Mouse (Mus musculus): ENCODE results near the gene Tmbim4.

The Tmbim4 gene

DNA sequence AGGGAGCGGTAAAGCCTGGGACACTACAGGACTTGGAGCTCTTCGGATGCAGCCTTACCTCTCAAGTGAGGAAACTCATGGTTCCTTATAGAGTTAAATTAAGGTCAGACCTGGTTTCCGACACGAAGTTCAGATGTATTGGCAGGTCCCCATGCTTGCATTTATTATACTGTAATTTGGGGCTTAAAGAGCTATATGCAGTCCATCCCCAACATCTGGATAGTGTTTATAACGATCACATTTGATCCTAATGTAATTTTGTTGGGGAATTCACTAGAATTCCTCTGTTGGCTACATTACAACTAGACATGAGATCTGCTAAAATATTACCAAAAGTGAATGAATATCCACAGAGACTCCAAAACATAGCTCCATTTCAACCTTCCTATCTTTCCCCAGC, 44.3 kb downstream of the Tmbim4 start:
- DNase-seq (ENCODE audit: low read depth, low spot score), result no peak

DNA sequence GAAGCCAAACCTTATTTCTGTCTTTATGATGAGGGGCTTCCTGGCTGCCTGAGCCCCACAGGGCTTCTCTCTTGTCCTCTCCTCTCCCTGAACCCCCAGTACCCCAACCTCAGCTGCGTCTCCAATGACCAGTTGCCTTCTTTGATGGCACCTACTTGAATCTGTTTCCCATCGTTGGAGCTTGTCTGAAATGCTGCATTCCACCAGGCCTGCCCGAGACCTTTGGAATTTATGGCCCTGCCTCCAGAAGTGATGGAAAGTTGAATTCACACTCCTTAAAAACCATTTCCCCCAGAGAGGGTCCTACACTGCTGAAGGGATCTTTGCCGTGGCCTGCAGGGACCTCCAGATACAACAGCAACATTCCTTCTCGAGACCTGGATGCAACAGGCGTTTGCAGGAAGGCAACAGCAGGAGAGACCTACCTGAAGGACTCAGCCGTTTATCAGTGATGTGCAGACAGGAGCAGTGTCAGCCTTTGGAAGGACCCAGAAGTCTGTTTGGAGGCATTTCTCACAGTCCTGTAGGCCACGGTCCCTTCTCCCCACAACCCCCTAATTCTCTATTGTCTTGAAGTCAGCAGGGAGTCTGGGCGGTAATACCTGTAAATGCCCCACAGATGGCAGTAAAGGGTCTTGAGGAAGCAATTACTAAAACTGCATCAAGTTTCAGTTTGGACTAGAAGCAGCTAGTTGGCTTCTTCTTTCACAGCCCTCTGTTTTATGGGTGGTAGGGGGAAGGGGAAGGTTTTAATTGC, 45.8 kb downstream of the Tmbim4 start:
- peak; percentile 87 for DNase-seq (ENCODE audit: low read depth, low spot score)

DNA sequence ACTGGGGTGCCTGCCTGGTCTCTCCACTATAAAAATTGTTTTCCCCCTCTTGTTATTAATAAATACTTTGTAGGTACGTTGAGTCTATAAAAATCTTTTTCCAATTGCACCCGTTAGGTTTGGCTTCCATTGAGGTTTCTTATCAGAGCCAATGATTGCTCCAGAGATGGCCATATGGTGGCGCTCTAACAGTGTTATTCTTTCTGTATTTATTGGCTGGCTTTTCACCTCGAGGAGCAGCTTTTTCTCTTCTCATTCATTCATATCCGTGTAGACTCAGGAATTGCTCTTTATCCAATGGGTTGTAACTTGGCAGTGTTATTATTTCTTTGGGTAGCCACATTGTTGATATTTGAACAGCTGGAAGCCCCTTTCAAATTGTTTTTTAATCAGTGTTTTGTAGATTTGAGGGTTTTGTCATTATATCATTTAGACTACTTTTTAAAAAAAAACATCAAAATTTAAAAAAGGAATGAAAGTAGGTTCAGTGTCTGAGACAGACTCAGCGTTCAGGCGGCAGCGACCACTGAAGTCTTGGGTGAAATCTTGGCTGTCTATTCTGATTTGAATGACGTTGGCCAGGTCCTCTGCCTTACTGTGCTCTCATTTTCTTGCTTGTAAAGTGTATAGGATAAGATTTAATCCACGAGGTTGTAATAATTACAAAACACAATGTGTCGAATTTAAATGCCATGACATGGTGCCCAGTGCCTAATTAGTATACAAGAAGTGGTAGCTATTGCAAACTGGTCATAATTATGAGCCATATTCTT, 49.7 kb downstream of the Tmbim4 start:
- peak; percentile 22 for DNase-seq (ENCODE audit: low read depth, low spot score)

DNA sequence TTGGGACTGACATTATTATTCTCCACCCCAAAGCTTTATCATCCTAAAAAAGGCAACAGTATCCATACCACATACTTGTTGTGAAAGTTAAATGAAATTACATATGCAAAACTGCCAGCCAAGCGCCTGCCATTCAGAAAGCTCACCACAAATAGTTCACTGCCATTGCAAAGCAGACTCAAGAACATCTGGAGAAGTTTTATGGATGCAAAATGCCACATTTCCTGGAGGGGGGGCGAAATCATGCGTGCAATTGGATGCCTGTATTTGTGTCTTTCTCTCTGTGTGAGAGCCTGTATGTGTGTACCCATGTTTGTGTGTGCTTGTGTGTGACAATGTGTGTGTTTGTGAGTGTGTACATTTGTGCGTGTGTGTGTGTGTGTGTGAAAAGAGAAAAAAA, 50.4 kb downstream of the Tmbim4 start:
- DNase-seq (ENCODE audit: low read depth, low spot score), result peak; percentile 18

DNA sequence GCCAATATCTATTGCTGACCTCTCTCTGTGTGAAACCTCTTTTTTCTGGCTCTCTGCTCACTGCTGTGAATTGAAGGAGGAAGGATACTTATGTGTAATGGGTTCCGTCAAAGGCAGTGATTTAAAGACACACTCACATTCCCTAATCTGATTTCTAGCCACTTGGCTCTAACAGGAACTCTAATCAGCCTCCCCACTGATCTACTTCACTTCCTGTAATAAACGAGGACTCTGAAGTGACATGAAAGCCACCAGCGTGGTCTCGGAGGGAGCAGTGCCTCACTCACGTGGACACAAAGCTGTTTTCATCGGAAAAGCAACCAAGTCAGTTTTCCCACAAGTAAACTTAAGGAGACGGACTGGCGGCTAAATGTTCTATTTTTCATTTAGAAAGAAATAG, 51.4 kb downstream of the Tmbim4 start:
- no peak for DNase-seq (ENCODE audit: low read depth, low spot score)

DNA sequence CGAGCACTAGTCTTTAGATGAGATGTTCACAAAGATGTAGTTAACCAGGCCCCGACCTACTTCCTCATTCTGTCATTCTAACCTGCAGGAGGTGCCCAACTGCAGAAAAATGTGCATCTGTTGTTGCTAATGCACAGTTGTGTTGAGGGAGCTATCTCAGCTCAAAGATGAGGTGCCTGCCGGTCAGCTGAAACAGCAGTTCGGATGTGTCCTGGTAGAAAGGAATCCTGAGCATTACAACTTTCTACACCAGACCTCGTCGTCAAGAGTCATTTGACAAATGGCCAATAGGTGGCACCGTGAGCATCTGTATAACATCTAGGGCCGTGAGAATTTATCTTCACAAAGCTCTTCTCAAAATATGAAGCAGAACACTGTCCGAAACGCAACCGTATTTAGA, 55.8 kb downstream of the Tmbim4 start:
- DNase-seq (ENCODE audit: low read depth, low spot score), result peak; percentile 88

DNA sequence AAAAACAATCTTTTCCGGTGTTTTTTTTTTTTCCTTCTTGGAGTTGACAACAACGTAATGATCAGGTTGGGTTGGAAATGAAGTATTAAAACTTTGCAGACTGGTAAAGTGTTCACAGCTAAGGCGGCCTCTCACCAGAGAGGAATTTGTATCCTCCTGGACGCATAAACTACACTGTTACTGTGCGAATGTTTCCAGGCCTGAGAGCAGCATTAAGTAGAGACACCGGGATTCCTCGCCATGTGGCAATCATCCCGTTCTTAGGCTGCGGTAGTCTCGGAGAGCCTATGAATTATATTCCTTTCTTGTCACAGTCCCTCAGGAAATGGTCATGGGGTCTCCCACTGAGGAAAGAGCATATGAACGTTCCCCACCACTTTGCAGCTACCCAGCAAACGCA, 66.4 kb downstream of the Tmbim4 start:
- DNase-seq (ENCODE audit: low read depth, low spot score), result no peak

DNA sequence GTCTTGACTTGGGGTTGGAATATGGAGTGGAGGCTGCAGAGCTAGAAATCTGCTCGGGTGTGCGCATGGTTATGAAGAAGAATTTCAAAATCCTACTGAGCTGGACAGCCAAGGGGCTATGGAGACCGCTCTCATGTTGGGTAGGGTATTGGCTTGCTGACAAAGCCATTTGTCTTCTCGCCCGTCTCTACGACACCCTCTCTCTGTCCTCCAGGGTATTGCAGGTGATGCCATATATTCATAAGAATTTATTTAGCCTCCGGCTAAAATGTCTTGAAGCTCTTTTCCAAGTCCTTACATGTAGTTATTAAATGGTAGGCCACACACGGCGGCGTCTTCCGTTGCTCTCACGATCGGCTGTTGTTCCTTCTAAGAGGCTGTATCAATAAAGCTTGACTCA, 68.6 kb downstream of the Tmbim4 start:
- DNase-seq (ENCODE audit: low read depth, low spot score), result no peak

DNA sequence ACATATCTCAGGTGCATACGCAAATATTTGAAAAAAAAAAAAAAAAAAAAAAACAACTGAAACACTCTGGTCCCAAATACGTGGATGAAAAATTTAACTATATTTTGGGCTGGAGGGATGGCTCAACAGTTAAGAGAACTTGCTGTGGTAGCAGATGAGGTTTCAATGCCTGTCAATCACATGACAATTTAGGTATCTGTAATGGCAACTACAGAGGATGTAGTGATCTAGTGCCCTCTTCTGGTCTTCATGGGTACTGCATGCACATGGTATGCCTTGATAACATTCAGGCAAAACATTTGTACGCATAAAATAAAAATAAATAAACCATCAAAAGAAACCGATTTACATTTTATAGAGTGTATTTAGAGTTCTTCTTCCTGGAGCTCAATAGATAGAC, 69.4 kb downstream of the Tmbim4 start:
- DNase-seq (ENCODE audit: low read depth, low spot score), result peak; percentile 73

DNA sequence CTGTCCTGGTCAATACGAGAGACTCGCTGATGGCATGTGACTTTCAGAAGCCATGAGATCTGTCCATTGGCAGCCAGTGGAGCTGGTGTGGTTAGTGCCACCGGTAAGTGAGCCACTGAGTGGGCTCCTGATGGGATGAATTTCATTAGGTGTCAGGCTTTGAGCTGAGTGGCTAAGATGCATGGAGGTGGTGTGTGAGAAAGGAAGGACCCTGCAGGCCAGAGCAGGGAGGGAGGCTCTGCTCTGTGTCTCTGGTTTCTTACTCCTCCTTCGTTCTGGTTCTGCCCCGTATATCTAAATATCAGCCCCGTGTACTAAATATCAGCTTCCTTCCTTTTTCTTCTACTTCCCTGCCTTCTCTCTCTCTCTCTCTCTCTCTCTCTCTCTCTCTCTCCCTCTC, 69.9 kb downstream of the Tmbim4 start:
- DNase-seq (ENCODE audit: low read depth, low spot score), result no peak

DNA sequence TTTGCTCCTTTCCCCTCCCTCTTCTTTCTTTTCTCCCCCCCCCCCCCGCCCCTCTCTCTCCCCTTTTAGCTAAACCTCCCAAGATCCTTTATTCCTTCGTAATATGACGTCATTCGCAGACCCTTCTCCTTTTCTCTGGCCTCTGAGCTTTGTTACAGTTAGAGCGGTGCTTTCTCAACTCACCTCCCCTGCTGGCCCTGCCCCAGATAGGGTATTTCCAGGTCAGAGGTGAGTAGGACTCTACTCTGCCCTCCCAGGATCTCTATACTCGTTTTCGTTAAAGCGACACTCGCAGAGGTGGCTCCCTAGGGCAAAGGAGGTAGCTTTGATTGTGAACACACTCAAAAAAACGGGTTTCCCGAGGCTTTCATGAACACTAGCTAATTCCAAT, 70.5 kb downstream of the Tmbim4 start:
- DNase-seq (ENCODE audit: low read depth, low spot score), result no peak

DNA sequence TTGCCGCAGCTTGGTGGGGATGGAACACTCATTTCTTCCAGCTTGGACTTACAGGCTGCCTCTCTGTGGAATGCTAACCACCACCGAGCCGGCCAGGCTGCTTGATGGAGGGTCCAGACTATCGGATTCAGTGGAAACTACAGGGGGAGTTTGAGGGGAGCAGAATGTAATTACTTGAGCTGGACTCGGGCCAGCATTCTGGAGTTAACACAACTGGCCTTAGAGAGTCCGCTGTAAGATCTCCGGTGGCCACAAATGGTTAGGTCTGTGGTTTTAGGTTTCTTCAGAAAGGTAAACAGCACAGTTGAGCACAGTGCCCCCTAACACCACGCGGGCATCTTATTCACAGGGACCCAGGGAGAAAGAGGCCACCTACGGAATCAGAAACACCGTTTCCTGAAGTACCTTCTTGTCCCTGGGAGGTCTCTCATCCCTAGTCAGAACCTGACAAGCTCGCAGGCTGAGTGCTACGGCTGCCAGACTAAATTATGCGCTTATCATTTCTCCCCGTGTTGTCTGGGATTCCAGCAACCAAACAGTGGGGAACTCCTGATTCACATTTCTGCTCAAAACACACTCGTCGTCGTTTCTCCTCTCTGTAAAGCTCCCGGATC, 71.0 kb downstream of the Tmbim4 start:
- peak; percentile 22 for DNase-seq (ENCODE audit: low read depth, low spot score)

DNA sequence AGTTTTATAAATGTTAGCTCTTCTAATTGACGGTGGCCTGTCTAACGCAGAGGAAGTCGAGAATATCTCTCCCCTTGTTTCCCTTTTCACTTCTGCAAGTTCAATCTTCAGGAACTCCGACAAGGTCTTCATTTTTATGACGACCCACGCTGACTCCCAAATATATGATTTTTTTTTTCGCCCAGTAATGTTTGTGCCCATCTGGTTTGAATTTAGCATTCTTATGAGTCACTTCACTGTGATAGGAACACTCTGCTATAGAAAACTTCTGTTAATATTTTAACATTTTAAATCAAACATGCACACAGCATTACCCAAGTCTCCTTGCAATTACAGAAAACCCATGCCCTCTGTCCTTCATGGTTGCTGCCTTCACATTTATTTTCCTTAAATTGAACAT, 71.9 kb downstream of the Tmbim4 start:
- peak; percentile 81 for DNase-seq (ENCODE audit: low read depth, low spot score)
